Mouse (Mus musculus) stomach, embryonic 15.5 days (tissue): ENCODE measurements around the gene Unc13b. TPM values are rescaled to one million over a fixed set of nuclear protein-coding genes. Genes with fewer than 3 reads are reported as not detected.

Experiments used
- ATAC-seq: fragments of 200-750 bp; cut with Nextera tagmentation; 2 replicates; pipeline ENCODE4 v1.8.0; 2017; ENCODE audit warnings: low read depth, moderate number of reproducible peaks, moderate TSS enrichment; ENCODE audit not compliant: insufficient read depth, low FRiP score
- H3K27ac ChIP-seq: fragments of 300-500 bp; sonication (generic); 2 replicates; pipeline ENCODE4 v1.5.1; 2015; ENCODE audit warnings: mild to moderate bottlenecking, inconsistent platforms
- H3K27me3 ChIP-seq: fragments of 300-500 bp; sonication (generic); replicated peaks from 2 replicates; pipeline ENCODE4 v1.6.1; 2015; ENCODE audit warnings: inconsistent platforms
- H3K36me3 ChIP-seq: fragments of 300-500 bp; sonication (generic); 2 replicates; pipeline ENCODE4 v1.6.1; 2015; ENCODE audit warnings: inconsistent platforms
- H3K4me1 ChIP-seq: fragments of 300-500 bp; sonication (generic); 2 replicates; pipeline ENCODE4 v1.6.1; 2015; ENCODE audit warnings: inconsistent platforms
- H3K4me2 ChIP-seq: fragments of 300-500 bp; sonication (generic); 2 replicates; pipeline ENCODE4 v1.6.1; 2015; ENCODE audit warnings: mild to moderate bottlenecking, inconsistent platforms
- H3K4me3 ChIP-seq: fragments of 300-500 bp; sonication (generic); replicated peaks from 2 replicates; pipeline ENCODE4 v1.5.1; 2015; ENCODE audit warnings: inconsistent platforms
- H3K9ac ChIP-seq: fragments of 300-500 bp; sonication (generic); 2 replicates; pipeline ENCODE4 v1.6.1; 2015; ENCODE audit warnings: inconsistent platforms
- H3K9me3 ChIP-seq: fragments of 300-500 bp; sonication (generic); 2 replicates; pipeline ENCODE4 v1.6.1; 2016; ENCODE audit warnings: inconsistent platforms
- WGBS: fragments of 180-500 bp; shearing (Covaris S2); methylation state at CpG from one replicate; pipeline ENCODE4 v1.1.7; 2015; 5-methylcytosine and 5-hydroxymethylcytosine counted together
- polyA plus RNA-seq: library from polyadenylated mRNA; unstranded; fragments of >200 nt; fragmentation: Nextera tagmentation; extraction: Ambion mirVana; gene quantifications from 2 replicates; pipeline ENCODE4 v1.2.1, GENCODE M21; 2015

The Unc13b gene
- polyA plus RNA-seq, 1 experiment from 2014 or later: 7.8 TPM

DNA sequence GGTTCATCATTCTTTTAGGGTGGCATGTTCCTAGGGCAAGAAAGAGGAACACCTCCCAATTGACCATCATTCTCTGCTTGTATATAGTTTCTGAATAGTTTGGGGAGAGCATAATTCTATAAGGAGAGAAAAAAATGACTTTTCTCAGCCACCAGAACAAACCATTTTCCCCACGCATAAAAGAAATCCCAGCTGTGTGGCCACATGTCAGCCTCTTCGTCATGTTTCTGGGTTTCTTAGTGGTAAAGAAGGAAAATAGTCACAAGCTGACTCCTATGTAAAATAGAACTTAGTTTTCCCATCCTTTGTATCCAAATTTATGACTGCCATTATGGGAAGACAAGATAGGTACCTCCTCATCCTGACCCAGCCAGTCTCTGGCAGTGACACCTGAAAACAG lies 146.2 kb downstream of the Unc13b start:
- Histone ChIP-seq H3K4me1 (no peaks in the 10 kb centered on the region), H3K4me3 (no peak overlapping the region), H3K27me3 (no peaks in the 10 kb centered on the region), H3K4me2 (no peak overlapping the region), H3K9me3 (no peaks in the 10 kb centered on the region), H3K36me3 (no peaks in the 10 kb centered on the region), H3K27ac (no peak overlapping the region), H3K9ac (no peak overlapping the region)
- no peak for ATAC-seq
- WGBS: 74% methylated on average over 2 of the region's 2 CpGs

DNA sequence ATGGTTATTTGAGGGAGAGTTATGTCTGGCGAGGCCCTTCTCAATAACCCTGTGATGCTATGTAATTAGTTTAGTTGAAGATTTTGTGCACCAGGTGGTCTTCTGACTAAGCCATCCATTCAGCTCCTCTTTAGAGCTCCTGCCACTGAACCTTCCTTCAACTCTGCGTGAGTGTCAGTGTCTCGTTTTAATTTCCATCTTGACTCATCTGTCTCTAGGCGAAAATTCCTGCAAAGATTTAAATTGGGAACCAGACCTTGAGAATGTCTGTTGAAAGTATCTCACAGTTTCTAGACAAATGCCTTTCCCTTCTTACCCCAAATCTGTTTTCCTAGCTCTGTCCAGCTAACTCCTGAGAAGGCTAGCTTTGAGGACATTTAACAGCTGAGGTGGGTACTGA lies 146.8 kb downstream of the Unc13b start:
- Histone ChIP-seq H3K4me3 (no peak overlapping the region), H3K27ac (no peak overlapping the region), H3K4me1 (no peaks in the 10 kb centered on the region), H3K9me3 (no peaks in the 10 kb centered on the region), H3K27me3 (no peaks in the 10 kb centered on the region), H3K9ac (no peak overlapping the region), H3K4me2 (no peak overlapping the region), H3K36me3 (no peaks in the 10 kb centered on the region)
- ATAC-seq: no peak
- 61% methylated on average over 4 of the region's 4 CpGs for WGBS

DNA sequence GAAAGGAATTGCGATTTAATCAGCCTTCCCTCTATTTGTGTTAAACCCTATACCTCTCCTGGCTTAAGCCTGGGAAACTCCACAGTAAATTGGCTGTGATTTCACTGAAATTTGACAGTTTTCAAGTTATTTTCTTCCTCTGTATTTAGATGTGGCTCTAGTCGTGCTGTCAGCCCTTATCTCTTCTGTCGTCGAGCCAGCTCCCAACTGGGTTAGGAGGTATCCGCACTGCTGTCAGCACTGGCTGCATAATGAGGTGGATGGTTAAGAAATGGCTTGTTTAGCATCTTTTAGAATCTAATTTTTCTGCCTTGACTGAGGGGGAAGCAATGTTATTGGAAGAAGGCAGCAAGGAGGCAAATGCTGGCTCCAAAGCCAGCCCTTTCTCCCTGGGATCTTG lies 148.2 kb downstream of the Unc13b start:
- WGBS: 63% methylated on average over 5 of the region's 5 CpGs
- H3K4me1 ChIP-seq: no peaks in the 10 kb centered on the region
- no peak overlapping the region for H3K9ac ChIP-seq
- H3K36me3 ChIP-seq: no peaks in the 10 kb centered on the region
- no peak for ATAC-seq
- no peaks in the 10 kb centered on the region for H3K9me3 ChIP-seq
- no peak overlapping the region for H3K4me2 ChIP-seq
- no peak overlapping the region for H3K4me3 ChIP-seq
- no peak overlapping the region for H3K27ac ChIP-seq
- no peaks in the 10 kb centered on the region for H3K27me3 ChIP-seq

DNA sequence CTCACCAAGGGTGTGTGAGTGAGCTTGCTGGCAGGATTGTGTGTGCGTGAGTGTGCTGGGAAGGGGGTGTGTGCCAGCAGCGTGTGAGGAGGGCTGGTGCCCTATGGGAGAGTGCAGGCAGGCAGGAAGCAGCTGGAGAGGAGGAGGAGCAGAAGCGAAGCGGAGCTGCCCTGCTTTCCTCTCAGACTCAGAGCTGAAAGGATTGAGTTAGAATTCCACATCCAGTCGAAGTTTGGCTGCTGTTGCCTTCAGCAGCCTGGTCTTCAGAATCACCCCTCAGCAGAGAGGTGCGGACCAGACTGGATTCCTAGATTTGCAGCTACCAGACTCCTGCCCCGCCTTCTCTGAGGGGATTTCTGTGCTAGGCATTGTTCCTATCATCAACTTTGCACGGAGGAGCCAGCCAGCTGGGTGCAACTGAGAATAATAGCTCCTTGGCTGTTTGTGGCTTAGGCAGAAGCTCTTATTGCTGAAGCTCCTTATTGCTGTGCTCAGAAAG lies 150.4 kb downstream of the Unc13b start:
- no peaks in the 10 kb centered on the region for H3K9me3 ChIP-seq
- ATAC-seq: peak; percentile 35; the same call in 1 of the 2 replicates
- peak overlapping the region; percentile 18; the same call in 1 of the 2 replicates for H3K4me3 ChIP-seq
- WGBS: 8% methylated on average over 8 of the region's 8 CpGs
- H3K4me2 ChIP-seq: peak overlapping the region; percentile 50
- no peaks in the 10 kb centered on the region for H3K4me1 ChIP-seq
- no peak overlapping the region for H3K9ac ChIP-seq
- H3K36me3 ChIP-seq: no peaks in the 10 kb centered on the region
- peak overlapping the region; percentile 44; the same call in 1 of the 2 replicates for H3K27ac ChIP-seq
- no peaks in the 10 kb centered on the region for H3K27me3 ChIP-seq

DNA sequence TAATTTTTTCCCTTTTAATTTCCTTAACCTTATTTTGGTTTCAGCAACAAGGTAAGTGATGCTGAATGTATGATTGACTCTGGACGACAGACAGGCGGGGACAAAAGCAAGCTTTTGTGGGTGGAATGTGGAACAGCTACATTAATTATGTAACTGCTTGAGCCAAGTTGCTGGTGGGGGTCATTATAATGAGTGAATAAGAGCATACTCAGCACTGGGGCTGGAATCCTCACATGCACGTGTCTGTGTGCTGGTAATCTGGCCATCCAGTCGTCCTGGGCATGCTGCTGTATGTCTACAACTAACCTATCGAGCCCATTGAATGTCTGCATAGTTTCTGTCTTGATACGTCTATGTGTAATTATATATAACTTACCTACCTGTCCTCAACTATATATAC lies 150.9 kb downstream of the Unc13b start:
- Histone ChIP-seq H3K9ac (no peak overlapping the region), H3K4me2 (0 out of 2 replicates have a peak overlapping the region, but pooled peaks have one; percentile 50), H3K4me1 (no peaks in the 10 kb centered on the region), H3K27me3 (no peaks in the 10 kb centered on the region), H3K36me3 (no peaks in the 10 kb centered on the region), H3K4me3 (no peak overlapping the region), H3K27ac (no peak overlapping the region), H3K9me3 (no peaks in the 10 kb centered on the region)
- ATAC-seq: no peak
- 45% methylated on average over 6 of the region's 6 CpGs for WGBS

DNA sequence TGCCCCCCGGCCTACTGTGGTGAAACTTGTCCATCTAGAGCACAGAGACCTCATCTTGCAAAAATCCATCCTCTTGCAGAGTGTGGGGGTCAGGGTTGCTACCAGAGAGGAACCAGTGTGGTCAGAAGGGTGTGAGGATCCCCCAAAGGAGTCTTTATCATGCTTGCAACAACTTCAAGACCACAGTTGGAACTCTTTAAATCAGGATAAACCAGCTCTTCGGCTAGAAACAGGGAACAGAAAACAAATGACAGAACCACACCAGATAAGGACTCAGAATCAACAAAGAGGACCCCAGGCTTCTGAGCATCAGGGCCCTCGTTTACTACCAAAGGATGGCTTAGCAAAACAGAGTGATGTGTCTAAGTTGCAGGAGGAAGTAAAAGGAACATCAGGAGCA lies 157.7 kb downstream of the Unc13b start:
- H3K9ac ChIP-seq: no peak overlapping the region
- no peaks in the 10 kb centered on the region for H3K4me1 ChIP-seq
- H3K9me3 ChIP-seq: no peaks in the 10 kb centered on the region
- no peaks in the 10 kb centered on the region for H3K36me3 ChIP-seq
- ATAC-seq: no peak
- no peaks in the 10 kb centered on the region for H3K27me3 ChIP-seq
- H3K27ac ChIP-seq: no peak overlapping the region
- no peak overlapping the region for H3K4me2 ChIP-seq
- WGBS: 52% methylated on average over 3 of the region's 3 CpGs
- no peak overlapping the region for H3K4me3 ChIP-seq

DNA sequence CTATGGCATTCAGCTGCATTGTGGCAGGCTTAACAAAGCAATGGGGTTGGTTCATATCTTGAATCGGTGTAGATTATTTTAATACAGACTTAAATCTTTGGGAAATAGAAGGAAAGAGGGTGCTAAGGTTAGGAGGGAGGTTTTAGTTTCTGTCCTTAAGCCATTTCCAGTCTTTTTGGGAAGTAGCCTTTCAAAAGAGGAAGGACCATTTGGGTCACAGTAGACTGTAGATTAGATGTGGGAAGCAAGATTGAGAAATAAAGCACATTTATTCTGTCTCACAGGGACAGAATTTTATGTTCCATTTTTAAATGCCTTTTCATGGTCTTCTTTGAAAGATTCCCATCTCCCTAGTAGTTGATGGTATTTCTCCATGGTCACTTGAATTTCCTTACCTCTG lies 159.2 kb downstream of the Unc13b start:
- Histone ChIP-seq H3K4me1 (no peaks in the 10 kb centered on the region), H3K27me3 (no peaks in the 10 kb centered on the region), H3K4me2 (no peak overlapping the region), H3K9me3 (no peaks in the 10 kb centered on the region), H3K27ac (no peak overlapping the region), H3K4me3 (no peak overlapping the region), H3K9ac (no peak overlapping the region), H3K36me3 (no peaks in the 10 kb centered on the region)
- ATAC-seq: no peak
- WGBS: 97% methylated on average over 1 of the region's 1 CpGs

DNA sequence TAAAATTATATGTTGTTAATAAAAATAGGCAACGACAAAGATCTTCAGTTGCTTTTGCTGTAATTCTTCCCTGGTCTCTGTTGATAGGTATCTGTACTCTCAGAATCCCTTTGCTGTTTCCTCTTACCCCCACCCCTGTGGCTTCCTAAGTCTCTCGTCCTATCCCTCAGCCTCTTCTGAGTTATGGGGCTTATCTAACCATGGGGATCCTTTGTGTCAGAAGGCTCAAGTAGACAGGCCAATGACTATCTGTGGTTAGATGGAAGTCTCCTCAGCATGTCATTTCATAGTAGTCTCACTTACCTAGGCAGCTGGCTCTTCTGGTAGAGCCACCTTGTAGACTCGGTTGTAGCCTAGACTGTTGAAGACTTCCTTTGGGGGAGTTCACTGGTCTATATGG lies 173.1 kb downstream of the Unc13b start:
- no peaks in the 10 kb centered on the region for H3K36me3 ChIP-seq
- no peak overlapping the region for H3K27ac ChIP-seq
- ATAC-seq: no peak
- H3K4me1 ChIP-seq: no peaks in the 10 kb centered on the region
- H3K27me3 ChIP-seq: no peaks in the 10 kb centered on the region
- no peaks in the 10 kb centered on the region for H3K9me3 ChIP-seq
- 82% methylated on average over 3 of the region's 3 CpGs for WGBS
- no peak overlapping the region for H3K9ac ChIP-seq
- no peak overlapping the region for H3K4me2 ChIP-seq
- no peak overlapping the region for H3K4me3 ChIP-seq

DNA sequence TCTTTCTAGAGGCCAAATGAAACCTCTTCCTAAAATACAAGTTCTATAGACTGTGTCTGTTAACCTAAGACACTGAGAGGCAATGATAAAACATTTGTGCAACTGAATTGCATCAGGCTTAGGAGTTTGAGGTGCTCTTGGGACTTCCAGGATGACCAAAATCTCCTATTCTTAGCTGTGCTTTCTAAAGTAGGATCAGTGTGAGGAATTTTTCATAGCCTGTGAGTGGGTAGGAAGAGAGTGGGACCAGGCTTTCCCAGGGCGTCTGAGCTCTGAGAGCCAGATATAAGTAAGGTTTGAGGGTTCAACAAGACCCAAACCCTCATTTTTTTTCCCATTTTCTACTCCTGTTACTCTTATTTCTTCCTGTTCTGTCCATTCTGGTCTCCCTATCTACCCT lies 174.2 kb downstream of the Unc13b start:
- H3K27ac ChIP-seq: no peak overlapping the region
- H3K9me3 ChIP-seq: no peaks in the 10 kb centered on the region
- WGBS: 71% methylated on average over 1 of the region's 1 CpGs
- no peaks in the 10 kb centered on the region for H3K4me1 ChIP-seq
- H3K9ac ChIP-seq: no peak overlapping the region
- H3K4me2 ChIP-seq: no peak overlapping the region
- no peak for ATAC-seq
- H3K27me3 ChIP-seq: no peaks in the 10 kb centered on the region
- H3K36me3 ChIP-seq: no peaks in the 10 kb centered on the region
- H3K4me3 ChIP-seq: no peak overlapping the region

DNA sequence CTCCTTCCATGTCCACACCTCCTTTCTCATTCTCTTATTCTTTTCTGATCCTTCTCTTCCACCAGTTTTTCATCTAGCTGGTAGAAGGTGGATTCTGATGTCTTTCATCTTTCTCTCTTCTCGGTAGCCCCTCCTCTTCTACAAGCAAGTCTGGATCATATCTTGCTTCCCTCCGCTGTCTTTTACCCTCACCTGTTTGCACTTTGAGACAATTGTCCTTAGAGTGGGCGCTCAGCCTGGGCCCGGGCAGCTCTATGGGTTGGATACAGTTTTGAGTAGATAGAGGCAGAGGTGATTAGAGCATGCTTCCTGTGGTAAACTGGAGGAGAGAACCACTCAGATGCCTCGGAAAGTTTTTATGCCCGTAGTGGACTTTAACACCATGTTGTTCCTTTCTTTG lies 174.7 kb downstream of the Unc13b start:
- no peaks in the 10 kb centered on the region for H3K27me3 ChIP-seq
- H3K9me3 ChIP-seq: no peaks in the 10 kb centered on the region
- H3K4me2 ChIP-seq: no peak overlapping the region
- no peaks in the 10 kb centered on the region for H3K4me1 ChIP-seq
- H3K9ac ChIP-seq: no peak overlapping the region
- WGBS: 80% methylated on average over 6 of the region's 6 CpGs
- H3K4me3 ChIP-seq: no peak overlapping the region
- ATAC-seq: no peak
- no peak overlapping the region for H3K27ac ChIP-seq
- H3K36me3 ChIP-seq: no peaks in the 10 kb centered on the region

DNA sequence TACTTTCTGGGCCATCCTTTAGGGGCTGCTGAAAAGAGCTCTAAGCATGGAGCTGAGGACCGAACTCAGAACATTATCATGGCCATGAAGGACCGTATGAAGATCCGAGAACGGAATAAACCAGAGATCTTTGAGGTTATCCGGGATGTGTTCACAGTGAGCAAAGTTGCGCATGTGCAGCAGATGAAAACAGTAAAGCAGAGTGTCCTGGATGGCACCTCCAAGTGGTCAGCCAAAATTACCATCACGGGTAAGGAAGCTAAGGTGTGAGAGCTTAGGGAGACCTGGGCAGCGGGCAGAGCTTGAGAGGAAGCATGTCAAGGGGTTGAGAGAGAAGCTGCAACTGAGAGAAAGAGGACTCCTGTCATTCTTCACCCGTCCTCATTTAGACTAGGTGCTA lies 178.1 kb downstream of the Unc13b start:
- Histone ChIP-seq H3K36me3 (no peaks in the 10 kb centered on the region), H3K9ac (no peak overlapping the region), H3K9me3 (no peaks in the 10 kb centered on the region), H3K4me3 (no peak overlapping the region), H3K4me2 (no peak overlapping the region), H3K27me3 (no peaks in the 10 kb centered on the region), H3K4me1 (no peaks in the 10 kb centered on the region), H3K27ac (no peak overlapping the region)
- 90% methylated on average over 9 of the region's 9 CpGs for WGBS
- ATAC-seq: no peak

DNA sequence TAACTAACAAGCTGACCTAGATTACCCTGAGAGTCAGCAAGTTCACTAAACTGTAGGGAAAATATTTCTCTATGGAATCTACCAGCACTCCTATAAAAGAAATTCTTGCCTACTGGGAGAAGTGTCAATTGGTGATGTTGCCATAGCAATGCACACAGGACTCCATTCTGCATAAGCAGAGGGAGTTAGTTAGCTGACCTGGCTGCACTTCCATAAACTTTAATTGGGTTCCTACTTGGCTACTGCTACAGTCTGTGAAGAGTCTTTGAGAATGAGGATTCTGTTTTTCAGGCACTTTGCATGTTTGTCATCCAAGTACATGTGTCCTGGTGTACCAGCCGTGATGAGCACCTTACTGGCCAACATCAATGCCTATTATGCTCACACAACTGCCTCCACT lies 182.0 kb downstream of the Unc13b start:
- WGBS: 86% methylated on average over 1 of the region's 1 CpGs

DNA sequence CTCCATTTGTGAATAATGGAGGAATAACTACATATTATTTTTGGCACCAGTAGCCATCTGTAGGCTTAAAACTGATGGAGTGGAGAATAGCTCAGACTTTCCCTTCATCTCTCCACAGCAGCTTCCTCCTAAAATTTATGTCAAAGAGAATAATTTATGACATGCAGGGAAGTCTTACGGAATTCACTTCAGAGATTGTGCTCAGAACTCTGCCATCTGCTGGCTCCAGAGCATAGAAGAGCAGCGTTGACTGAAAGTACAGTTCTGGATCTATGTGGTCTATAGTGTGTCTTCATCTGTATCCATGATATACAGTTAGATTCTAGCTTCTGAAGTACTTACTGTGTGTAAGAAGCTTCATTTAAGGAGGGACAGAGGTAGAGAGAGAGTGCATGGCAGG lies 185.3 kb downstream of the Unc13b start:
- H3K4me2 ChIP-seq: no peak overlapping the region
- H3K27ac ChIP-seq: no peak overlapping the region
- no peak for ATAC-seq
- 45% methylated on average over 2 of the region's 2 CpGs for WGBS
- no peak overlapping the region for H3K9ac ChIP-seq
- H3K27me3 ChIP-seq: no peaks in the 10 kb centered on the region
- H3K9me3 ChIP-seq: no peaks in the 10 kb centered on the region
- H3K36me3 ChIP-seq: no peaks in the 10 kb centered on the region
- H3K4me1 ChIP-seq: no peaks in the 10 kb centered on the region
- H3K4me3 ChIP-seq: no peak overlapping the region

More for the DNA sequence above, 182.0 kb downstream of the Unc13b start:
- no peak for ATAC-seq
- no peaks in the 10 kb centered on the region for H3K4me1 ChIP-seq
- H3K27ac ChIP-seq: no peak overlapping the region
- H3K9me3 ChIP-seq: no peaks in the 10 kb centered on the region
- no peak overlapping the region for H3K4me2 ChIP-seq
- H3K9ac ChIP-seq: no peak overlapping the region
- no peaks in the 10 kb centered on the region for H3K36me3 ChIP-seq
- H3K27me3 ChIP-seq: no peaks in the 10 kb centered on the region
- no peak overlapping the region for H3K4me3 ChIP-seq
